In the genomic region with DNA sequence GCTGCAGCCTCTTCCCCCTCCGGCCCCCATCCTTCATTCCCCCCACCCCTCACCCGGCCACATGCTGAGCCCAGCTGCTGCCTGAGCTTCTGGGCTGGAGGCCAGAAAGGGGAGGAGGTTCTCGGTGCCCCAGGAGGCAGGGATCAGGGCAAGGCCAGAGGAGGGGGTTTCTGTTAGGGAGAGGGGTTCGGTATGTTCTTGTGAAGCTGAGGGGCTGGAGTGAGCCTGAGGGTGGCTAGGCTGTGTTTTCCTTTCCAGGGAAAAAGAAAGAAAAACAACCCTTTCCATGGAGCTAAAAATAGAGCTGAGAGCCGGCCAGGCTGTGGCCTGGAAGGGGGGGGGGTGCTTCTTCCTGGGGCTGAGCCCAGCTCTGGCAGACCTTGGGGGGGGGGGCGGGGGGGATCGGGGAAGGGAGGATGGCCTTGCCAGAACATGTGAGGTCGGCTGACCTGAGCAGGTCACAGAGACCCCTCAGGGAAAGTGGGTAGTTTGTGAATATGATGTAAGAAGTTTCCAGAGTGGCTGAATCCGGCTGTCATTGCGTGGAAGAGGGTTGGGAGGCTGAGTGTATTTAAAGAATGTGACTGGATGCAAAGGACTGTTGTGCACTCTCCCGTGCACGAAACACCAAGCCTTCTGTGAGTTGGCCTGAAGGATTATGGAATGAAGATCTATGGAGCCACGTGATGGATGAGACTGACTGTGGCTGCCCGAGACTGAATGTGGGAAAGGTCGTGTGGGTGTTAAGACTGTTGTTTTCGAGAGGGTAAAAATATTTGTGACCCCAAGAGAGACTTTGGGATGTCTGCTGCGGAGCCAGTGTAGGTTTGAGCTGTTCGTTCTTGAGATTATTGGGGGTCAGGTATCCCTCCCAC, we compare ENCODE assay signal across 8 mouse cellular contexts. TPM values are rescaled to one million over a fixed set of nuclear protein-coding genes. Genes with fewer than 3 reads are reported as not detected.
A peak's percentile ranks its signal among the peaks of the same experiment; 100 is the strongest.
DNase-seq lines count a peak whose midpoint lies in the region; ATAC-seq and TF ChIP-seq lines count a peak whose summit lies in the region.

No protein-coding gene starts in this region.

- TF ChIP-seq POLR2A in kidney, adult 2 months (IDR thresholded peaks at IDR 0.05; ENCODE audit: low read depth, low read length) = no peak

- TF ChIP-seq CTCF in kidney, adult 2 months (conservative IDR thresholded peaks at IDR 0.05; ENCODE audit: insufficient read depth, insufficient read length, low read depth, low read length) = no peak

- H3K9me3 ChIP-seq in liver, embryonic 11.5 days (ENCODE audit: control insufficient read depth, low read length) = no peaks in the 10 kb centered on the region

- peak overlapping the region; percentile 99 for H3K4me2 ChIP-seq in liver, embryonic 11.5 days

- peak; percentile 66 for DNase-seq in 3134 (ENCODE audit: extremely low read depth, insufficient read length, low spot score)
- peak; percentile 87 to 95 for DNase-seq in adrenal gland, adult (ENCODE audit: inconsistent age in 2 of 2, low spot score in 1 of 2)
- DNase-seq in embryo, embryonic 9.5 days (ENCODE audit: extremely low spot score) = peak; percentile 83
- DNase-seq in heart, adult 8-10 months (ENCODE audit: low spot score) = peak; percentile 82
- peak; percentile 94 for DNase-seq in kidney, adult 2 months
- DNase-seq in liver, embryonic 11.5 days (ENCODE audit: low spot score) = peak; percentile 70
- peak; percentile 78 for DNase-seq in neural tube, embryonic 10.5 days (ENCODE audit: extremely low spot score, low spot score)
- peak; percentile 84 for DNase-seq in testis, postnatal 14 days (ENCODE audit: low spot score)

- H3K36me3 ChIP-seq in kidney, adult 2 months (ENCODE audit: control insufficient read depth, insufficient read depth, low read length) = no peaks in the 10 kb centered on the region
- H3K36me3 ChIP-seq in liver, embryonic 11.5 days (ENCODE audit: control insufficient read depth, insufficient read depth, low read length) = peaks cover 11% of the 10 kb centered on the region

- H3K9ac ChIP-seq in liver, embryonic 11.5 days (ENCODE audit: low read depth, low read length) = peak overlapping the region; percentile 83

- peak overlapping the region; percentile 79 for H3K4me3 ChIP-seq in kidney, adult 2 months (ENCODE audit: insufficient read depth, low read depth, low read length)
- H3K4me3 ChIP-seq in liver, embryonic 11.5 days (ENCODE audit: low read depth, low read length) = peak overlapping the region; percentile 70

- under 1% methylated on average over 18 of the region's 18 CpGs for WGBS in kidney, adult 2 months
- WGBS in liver, embryonic 11.5 days = 4% methylated on average over 18 of the region's 18 CpGs

- H3K4me1 ChIP-seq in kidney, adult 2 months (ENCODE audit: control insufficient read depth, insufficient read depth, low read length) = peaks cover 15% of the 10 kb centered on the region
- H3K4me1 ChIP-seq in liver, embryonic 11.5 days (replicated peaks; ENCODE audit: control insufficient read depth, insufficient read depth, low read length) = peaks cover 48% of the 10 kb centered on the region

- H3K27ac ChIP-seq in kidney, adult 2 months (ENCODE audit: insufficient read depth, low read depth, low read length) = peak overlapping the region; percentile 85
- peak overlapping the region; percentile 87 for H3K27ac ChIP-seq in liver, embryonic 11.5 days (ENCODE audit: low read depth, low read length)

- no peak for ATAC-seq in liver, embryonic 11.5 days (replicated peaks; ENCODE audit: low FRiP score)

- no peaks in the 10 kb centered on the region for H3K27me3 ChIP-seq in kidney, adult 2 months (replicated peaks; ENCODE audit: control insufficient read depth, insufficient read depth, low read length)
- no peaks in the 10 kb centered on the region for H3K27me3 ChIP-seq in liver, embryonic 11.5 days (replicated peaks; ENCODE audit: control insufficient read depth, insufficient read depth, low read length)

RNA-seq across cellular contexts. Expression of a gene that starts 2.4 kb away (rescaled TPM):
- total RNA-seq in heart, adult 8-10 months (2022) = 10 to 100 TPM; 53.9 to 70.5 (median 63.8) TPM
- polyA plus RNA-seq in kidney, adult 2 months (2012; rRNA removed) = 54.7 and 74.3 TPM in 2 replicates
- 28.6 and 31.4 TPM in 2 replicates for polyA plus RNA-seq in liver, embryonic 11.5 days (2014; fragmentation: Nextera tagmentation; extraction: Ambion mirVana)

RNA-seq across cellular contexts. Expression of a gene that starts 10.3 kb away (rescaled TPM):
- 10 to 100 TPM; 43.9 to 59.9 (median 54.3) TPM for total RNA-seq in heart, adult 8-10 months (2022)
- 86.5 and 87.9 TPM in 2 replicates for polyA plus RNA-seq in kidney, adult 2 months (2012; rRNA removed)
- 62.2 and 65.3 TPM in 2 replicates for polyA plus RNA-seq in liver, embryonic 11.5 days (2014; fragmentation: Nextera tagmentation; extraction: Ambion mirVana)

RNA-seq across cellular contexts. Expression of a gene that starts 11.1 kb away (rescaled TPM):
- total RNA-seq in heart, adult 8-10 months (2022) = 10 to 100 TPM; 30.6 to 34.6 (median 31.4) TPM
- 14.8 and 15.0 TPM in 2 replicates for polyA plus RNA-seq in kidney, adult 2 months (2012; rRNA removed)
- 24.9 and 25.1 TPM in 2 replicates for polyA plus RNA-seq in liver, embryonic 11.5 days (2014; fragmentation: Nextera tagmentation; extraction: Ambion mirVana)

RNA-seq across cellular contexts. Expression of a gene that starts 27.7 kb away (rescaled TPM):
- total RNA-seq in heart, adult 8-10 months (2022) = under 1 TPM in 3 of 4 experiments, not detected in 1; 0.25 to 0.46 (median 0.44) TPM
- 92.2 and 119 TPM in 2 replicates for polyA plus RNA-seq in kidney, adult 2 months (2012; rRNA removed)
- polyA plus RNA-seq in liver, embryonic 11.5 days (2014; fragmentation: Nextera tagmentation; extraction: Ambion mirVana) = 4.7 and 4.9 TPM in 2 replicates

RNA-seq across cellular contexts. Expression of a gene that starts 28.9 kb away (rescaled TPM):
- under 1 TPM in 1 of 4 experiments, not detected in 3; 0.46 TPM for total RNA-seq in heart, adult 8-10 months (2022)
- 0.74 and 0.99 TPM in 2 replicates for polyA plus RNA-seq in kidney, adult 2 months (2012; rRNA removed)
- 0.09 TPM in 1 of 2 replicates, not detected in the other for polyA plus RNA-seq in liver, embryonic 11.5 days (2014; fragmentation: Nextera tagmentation; extraction: Ambion mirVana)
